Mouse (Mus musculus) hindbrain, embryonic 11.5 days (tissue): ENCODE measurements at regions not wholly inside any gene's neighbourhood (a gene's known extent, or its start where the extent isn't known, plus 50 kb on each side); places are given as distances from the start of the nearest gene placed in this dataset.

Source experiments
- ATAC-seq: fragments of 200-750 bp; cut with Nextera tagmentation; 2 replicates; pipeline ENCODE4 v1.8.0; 2017; ENCODE audit warnings: mild to moderate bottlenecking, moderate TSS enrichment, moderate library complexity; ENCODE audit not compliant: low FRiP score
- DNase-seq: peaks from one replicate; pipeline ENCODE4 v3.0.0-alpha.2; 2015; ENCODE audit warnings: low spot score
- H3K27ac ChIP-seq: fragments of 300-500 bp; sonication (generic); 2 replicates; pipeline ENCODE4 v1.5.1; 2014; ENCODE audit warnings: mild to moderate bottlenecking, low read depth, low read length
- H3K27me3 ChIP-seq: fragments of 300-500 bp; sonication (generic); 2 replicates; pipeline ENCODE4 v1.6.1; 2014; ENCODE audit warnings: mild to moderate bottlenecking, low read length, moderate library complexity, mixed read lengths; ENCODE audit not compliant: control insufficient read depth, insufficient read depth
- H3K36me3 ChIP-seq: fragments of 300-500 bp; sonication (generic); 2 replicates; pipeline ENCODE4 v1.6.1; 2014; ENCODE audit warnings: mild to moderate bottlenecking, low read length, moderate library complexity, mixed read lengths; ENCODE audit not compliant: control insufficient read depth, insufficient read depth
- H3K4me1 ChIP-seq: fragments of 300-500 bp; sonication (generic); replicated peaks from 2 replicates; pipeline ENCODE4 v1.6.1; 2014; ENCODE audit warnings: low read length, mixed read lengths; ENCODE audit not compliant: control insufficient read depth, insufficient read depth
- H3K4me2 ChIP-seq: fragments of 300-500 bp; sonication (generic); replicated peaks from 2 replicates; pipeline ENCODE4 v1.6.1; 2014; ENCODE audit warnings: mild to moderate bottlenecking, low read depth, low read length
- H3K4me3 ChIP-seq: fragments of 300-500 bp; sonication (generic); 2 replicates; pipeline ENCODE4 v1.5.1; 2014; ENCODE audit warnings: low read depth, low read length
- H3K9ac ChIP-seq: fragments of 300-500 bp; sonication (generic); 2 replicates; pipeline ENCODE4 v1.6.1; 2014; ENCODE audit warnings: low read depth, low read length
- H3K9me3 ChIP-seq: fragments of 300-500 bp; sonication (generic); 2 replicates; pipeline ENCODE4 v1.6.1; 2016; ENCODE audit warnings: low read length; ENCODE audit not compliant: control insufficient read depth
- WGBS: fragments of 180-500 bp; shearing (Covaris S2); extraction: QIAGEN DNeasy Blood & Tissue Kit; methylation state at CpG from one replicate; pipeline ENCODE4 v1.1.7; 2014; 5-methylcytosine and 5-hydroxymethylcytosine counted together

DNA sequence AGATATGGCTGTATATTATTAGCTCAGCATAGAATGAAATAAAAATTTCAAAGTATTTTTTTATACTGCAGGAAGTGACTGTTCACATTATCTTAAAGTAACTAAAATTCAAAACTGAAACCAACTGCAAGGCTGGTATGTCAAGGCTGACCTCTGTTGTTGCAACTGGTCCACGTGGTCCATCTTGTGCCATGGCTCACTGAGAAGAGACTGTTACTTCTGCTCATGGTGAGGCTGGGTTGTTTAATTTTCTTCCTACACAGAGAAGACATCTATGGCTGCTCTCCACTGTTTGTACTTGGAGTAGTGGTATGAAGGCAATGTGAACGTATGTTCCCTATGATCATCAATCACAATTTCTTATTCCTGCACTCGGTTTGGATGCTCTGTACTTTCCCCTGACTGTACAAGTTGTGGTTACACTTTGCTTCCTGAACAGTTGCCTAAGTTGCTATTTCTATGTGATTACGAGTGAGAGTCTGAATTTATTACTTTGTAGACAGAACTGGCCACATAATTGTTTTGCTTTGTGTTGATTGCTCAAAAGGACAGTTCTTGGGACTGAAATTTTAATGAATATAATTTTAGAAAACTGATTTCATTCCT lies 946.1 kb downstream of the Trim52 start:
- no peak overlapping the region for H3K4me3 ChIP-seq
- H3K27ac ChIP-seq: no peak overlapping the region
- 88% methylated on average over 4 of the region's 4 CpGs for WGBS
- no peaks in the 10 kb centered on the region for H3K4me1 ChIP-seq
- H3K9me3 ChIP-seq: no peaks in the 10 kb centered on the region
- no peak overlapping the region for H3K4me2 ChIP-seq
- no peaks in the 10 kb centered on the region for H3K27me3 ChIP-seq
- DNase-seq (no peak), ATAC-seq (no peak)
- no peaks in the 10 kb centered on the region for H3K36me3 ChIP-seq
- H3K9ac ChIP-seq: no peak overlapping the region

DNA sequence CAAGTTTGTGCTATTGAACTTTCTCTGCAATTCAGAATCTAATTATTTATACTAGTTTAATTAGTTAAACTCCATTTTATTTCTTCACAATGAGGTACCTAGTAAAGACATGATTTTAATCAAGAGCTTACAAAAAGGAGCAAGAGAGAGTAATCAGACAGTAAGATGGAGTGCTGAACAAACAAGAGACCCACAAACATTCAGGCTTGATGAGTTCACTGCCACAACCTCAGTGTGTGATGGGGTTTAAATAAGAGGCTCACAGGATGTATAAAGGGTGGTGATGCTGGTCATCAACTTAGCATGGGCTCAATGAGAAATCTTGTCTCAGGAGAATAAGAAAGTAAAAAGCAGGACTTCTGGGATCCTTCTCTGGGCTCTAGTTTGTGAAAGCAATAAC lies 962.6 kb downstream of the Trim52 start:
- ATAC-seq (no peak), DNase-seq (no peak)
- Histone ChIP-seq H3K4me2 (no peak overlapping the region), H3K27ac (no peak overlapping the region), H3K27me3 (no peaks in the 10 kb centered on the region), H3K9me3 (no peaks in the 10 kb centered on the region), H3K9ac (no peak overlapping the region), H3K36me3 (no peaks in the 10 kb centered on the region), H3K4me3 (no peak overlapping the region), H3K4me1 (no peaks in the 10 kb centered on the region)

DNA sequence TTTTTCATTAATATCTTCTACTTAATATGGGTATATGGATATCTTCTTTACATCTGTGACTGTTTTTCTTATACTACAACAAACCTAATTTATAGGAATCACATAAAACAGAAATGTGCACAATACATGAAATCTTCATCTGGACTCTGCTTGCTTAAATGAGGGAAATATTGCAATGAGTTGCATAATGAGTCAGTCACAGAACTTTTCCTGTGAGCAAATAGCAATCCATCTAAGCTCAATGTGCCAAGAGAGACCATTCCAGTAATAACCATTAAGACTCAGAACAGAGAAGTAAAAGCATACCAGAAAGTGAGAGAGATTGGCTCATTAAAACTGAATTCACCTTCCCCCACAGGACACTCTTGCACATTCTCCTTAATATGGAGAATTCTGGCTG lies 974.4 kb downstream of the Trim52 start:
- Histone ChIP-seq H3K27me3 (no peaks in the 10 kb centered on the region), H3K4me1 (no peaks in the 10 kb centered on the region), H3K4me3 (no peak overlapping the region), H3K9ac (no peak overlapping the region), H3K36me3 (no peaks in the 10 kb centered on the region), H3K27ac (no peak overlapping the region), H3K9me3 (no peaks in the 10 kb centered on the region), H3K4me2 (no peak overlapping the region)
- ATAC-seq: no peak
- DNase-seq: no peak
